Mouse (Mus musculus) adrenal gland, postnatal 14 days (tissue): ENCODE results near the gene Olfr1158. TPM values are rescaled to one million over a fixed set of nuclear protein-coding genes. Genes with fewer than 3 reads are reported as not detected.
"Not testable (repeated sequence)": the region's sequence is repeated elsewhere in the genome, so short reads cannot be mapped to it uniquely, and the experiment has no call there.

Experiments used
- DNase-seq: peaks from one replicate; pipeline ENCODE4 v3.0.0; 2021; ENCODE audit warnings: mixed read lengths
- long read RNA-seq, 2 experiments: library from polyadenylated mRNA; stranded (forward); transcript quantifications; one replicate each; pipeline ENCODE4 v2.0.0; 2021
- total RNA-seq: library from RNA; stranded (reverse); gene quantifications from 2 replicates; pipeline ENCODE4 v1.2.3, GENCODE M21; 2021

Olfr1158 gene
- total RNA-seq: not detected in 2 replicates
- long read RNA-seq, experiment 1: 0 reads
- long read RNA-seq, experiment 2: 0 reads

DNA sequence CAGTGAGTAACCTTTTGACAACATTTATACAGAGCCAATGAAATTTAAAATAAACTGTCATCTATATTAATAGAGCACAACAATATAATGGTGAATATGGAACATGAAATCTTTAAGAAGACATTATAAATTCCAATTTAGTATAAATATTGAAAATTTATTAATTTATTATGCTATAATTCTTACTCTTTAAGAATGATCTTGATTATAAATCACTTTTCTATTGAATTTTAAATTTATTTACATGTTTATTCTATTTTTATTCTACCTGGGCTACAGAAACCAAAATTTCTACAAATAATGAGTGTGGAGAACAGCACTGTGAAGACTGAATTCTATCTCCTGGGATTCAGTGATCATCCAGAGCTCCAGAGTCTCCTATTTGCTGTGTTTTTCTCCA is at the start of gene Olfr1158:
TSS of gene Olfr1158 (plus strand) at position 301 of the 400 bp plus-strand sequence.
- DNase-seq: no peak

DNA sequence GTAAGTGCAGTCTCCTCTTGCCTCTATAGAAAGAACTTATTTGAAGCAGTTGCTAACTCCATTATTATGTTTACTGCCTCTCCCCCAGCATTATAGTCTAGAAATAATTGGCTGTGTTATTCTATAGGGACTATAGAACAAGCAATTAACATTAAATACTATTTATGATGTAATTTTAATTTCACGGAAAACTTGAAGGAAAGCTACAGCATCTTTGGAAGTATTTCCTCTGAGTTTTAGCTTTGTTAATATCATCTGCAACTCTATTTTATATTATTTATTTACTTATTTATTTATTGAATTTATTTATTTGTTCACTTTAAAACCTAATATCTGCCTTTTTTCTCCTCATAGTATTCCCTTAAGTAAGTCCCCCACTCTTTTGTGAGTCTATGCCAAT is 44.9 kb upstream of the Olfr1158 start, which contains the start of gene Olfr1155:
TSS of gene Olfr1155 (minus strand) at position 101 of the 400 bp plus-strand sequence.
- no peak for DNase-seq

DNA sequence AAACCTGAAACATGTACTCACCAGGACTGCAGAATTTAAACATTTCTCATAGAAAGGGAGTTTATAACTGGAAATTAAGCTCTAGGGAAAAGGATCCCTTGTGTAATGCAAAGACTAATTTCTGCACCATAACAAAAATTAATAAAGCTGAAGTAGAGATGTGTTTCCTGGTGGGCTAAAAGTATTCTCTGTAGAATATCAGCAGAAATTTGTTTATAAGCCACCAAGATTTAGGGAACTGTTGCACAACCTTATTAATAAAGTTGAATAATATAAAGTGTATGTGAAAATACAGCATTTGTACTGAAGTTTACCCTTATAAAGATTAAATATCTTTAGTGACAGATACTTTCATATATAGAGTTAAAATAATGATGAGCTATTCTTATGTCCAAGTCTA is 36.9 kb upstream of the Olfr1158 start, which contains the start of gene Olfr1156:
TSS of gene Olfr1156 (minus strand) at position 101 of the 400 bp plus-strand sequence.
- DNase-seq: no peak

DNA sequence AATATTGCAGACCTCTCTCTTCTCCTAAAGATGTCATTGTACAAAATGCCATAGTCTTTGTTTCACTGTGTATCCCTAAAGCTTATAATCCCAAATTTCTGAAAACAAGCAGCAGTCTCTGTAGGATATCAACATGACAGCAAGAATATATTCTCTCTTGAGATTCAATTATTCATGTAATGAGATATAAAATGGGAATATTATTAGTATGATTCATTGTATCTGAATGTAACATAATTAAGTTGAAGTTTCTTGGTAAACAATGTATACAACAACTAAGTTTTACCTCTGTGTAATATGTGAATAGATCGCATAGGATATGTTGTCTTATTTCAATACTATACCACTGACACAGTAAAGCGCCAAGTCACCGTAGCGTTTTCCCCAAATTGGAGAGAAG is 21.7 kb upstream of the Olfr1158 start, which contains the start of gene Olfr1157:
TSS of gene Olfr1157 (minus strand) at position 101 of the 400 bp plus-strand sequence.
- no peak for DNase-seq

DNA sequence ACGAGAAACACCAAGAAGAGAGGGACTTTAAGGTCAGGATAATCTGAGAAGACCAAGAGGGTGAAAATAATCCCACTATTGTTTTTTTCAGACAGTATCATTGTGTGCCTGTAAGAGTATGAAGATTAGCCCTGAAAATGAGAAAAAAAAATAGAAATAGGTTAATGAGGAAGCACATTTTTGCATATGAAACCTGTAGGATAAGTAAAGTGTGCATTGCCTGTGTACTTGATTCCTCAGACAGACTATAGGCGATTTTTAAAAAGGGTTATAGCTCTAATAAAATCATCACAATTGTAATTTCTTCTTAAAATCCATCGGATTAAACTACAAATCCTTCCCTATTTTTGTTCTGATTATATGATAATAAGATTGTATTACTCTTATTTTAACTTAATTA is 15.3 kb upstream of the Olfr1158 start, which contains the start of gene Olfr74:
TSS of gene Olfr74 (minus strand) at position 101 of the 400 bp plus-strand sequence.
- no peak for DNase-seq

DNA sequence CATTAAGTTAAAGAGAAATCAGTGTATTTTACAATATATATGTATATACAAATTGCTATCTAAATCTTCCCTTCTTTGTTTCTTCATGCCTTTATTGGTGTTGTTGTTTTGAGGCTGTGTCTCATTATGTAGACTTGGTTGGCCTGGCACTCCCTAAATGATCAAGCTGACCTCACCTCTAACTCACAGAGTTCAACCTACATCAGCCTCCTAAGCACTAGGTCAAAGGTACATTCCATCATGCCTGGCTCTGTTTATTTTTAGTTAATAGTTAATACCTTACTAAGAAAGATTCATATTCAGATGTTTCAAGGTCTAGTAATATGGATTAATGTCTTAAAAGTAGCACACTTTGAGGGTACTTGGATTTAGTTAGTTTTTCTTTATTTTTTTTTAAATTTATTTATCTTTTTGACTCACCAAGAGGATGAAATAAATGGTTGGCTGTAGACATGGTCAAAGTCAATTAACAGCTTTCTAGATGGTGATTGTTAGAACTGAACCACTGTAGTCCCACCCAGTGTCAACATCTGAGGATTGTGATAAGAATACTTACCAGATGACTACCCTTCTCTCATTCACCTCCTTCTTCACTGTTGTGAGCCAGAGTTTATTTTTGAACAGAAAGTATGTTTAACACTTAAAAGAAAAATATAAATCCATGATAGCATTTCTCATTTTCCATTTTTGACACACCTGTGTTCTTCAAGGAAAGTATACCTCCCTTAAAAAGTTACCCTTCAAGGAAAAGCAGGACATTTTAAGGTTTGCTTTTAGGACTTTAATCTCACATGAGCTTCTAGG is 17.8 kb downstream of the Olfr1158 start, which contains the start of gene Olfr1160:
TSS of gene Olfr1160 (minus strand) at position 754 of the 804 bp plus-strand sequence.
- DNase-seq: no peak

DNA sequence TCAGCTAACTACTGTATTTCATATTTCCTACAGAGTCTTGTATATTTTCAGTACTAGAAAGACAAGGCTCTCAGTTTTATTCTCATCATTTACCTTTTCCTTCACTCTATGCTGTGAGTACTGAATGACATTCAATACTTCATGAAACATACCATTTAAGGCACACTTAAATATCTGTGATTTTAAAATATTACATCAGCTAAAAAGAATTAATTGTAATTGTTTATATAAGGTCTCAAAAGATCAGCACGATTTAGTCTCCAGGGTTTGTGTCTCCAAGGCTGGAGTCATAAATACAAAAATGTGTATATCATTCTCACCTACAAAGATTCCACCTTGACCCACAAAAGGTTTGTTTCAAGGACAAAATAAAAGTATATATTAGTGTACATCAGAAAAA is 32.6 kb downstream of the Olfr1158 start, which contains the start of gene Olfr1161:
TSS of gene Olfr1161 (plus strand) at position 301 of the 400 bp plus-strand sequence.
- not testable (repeated sequence) for DNase-seq

DNA sequence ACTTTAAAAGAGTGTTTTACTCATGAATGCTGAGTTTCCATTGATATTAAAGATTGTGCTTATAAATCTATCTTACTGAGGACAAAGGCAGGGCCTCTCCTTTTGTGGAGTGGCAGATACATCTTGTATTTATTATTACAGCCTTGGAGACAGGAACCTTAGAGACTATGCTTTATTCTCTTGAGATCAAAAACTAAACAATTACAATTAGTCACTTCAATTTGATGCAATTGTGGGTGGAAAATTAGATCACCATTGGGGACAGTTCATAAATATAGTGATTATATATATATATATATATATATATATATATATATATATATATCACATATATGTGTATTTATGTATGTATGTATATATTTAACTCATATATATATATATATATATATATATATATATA is 47.7 kb downstream of the Olfr1158 start, which contains the start of gene Olfr73:
TSS of gene Olfr73 (minus strand) at position 101 of the 400 bp plus-strand sequence.
- no peak for DNase-seq

Other genes starting within 250 kb of the Olfr1158 start
- gene Olfr1140, start 246.4 kb upstream of the Olfr1158 start, total RNA-seq: not detected in 2 replicates
- not detected in 2 replicates for gene Olfr1141, start 236.1 kb upstream of the Olfr1158 start, total RNA-seq
- not detected in 2 replicates for gene Olfr152, start 210.6 kb upstream of the Olfr1158 start, total RNA-seq
- not detected in 2 replicates for gene Olfr1143, start 189.5 kb upstream of the Olfr1158 start, total RNA-seq
- gene Olfr1145, start 180.3 kb upstream of the Olfr1158 start, total RNA-seq: not detected in 2 replicates
- gene Olfr1148, start 159.6 kb upstream of the Olfr1158 start, total RNA-seq: not detected in 2 replicates
- gene Olfr1150-ps1, start 146.1 kb upstream of the Olfr1158 start, total RNA-seq: not detected in 2 replicates
- gene Olfr1151, start 134.3 kb upstream of the Olfr1158 start, total RNA-seq: not detected in 2 replicates
- gene Olfr1152, start 123.6 kb upstream of the Olfr1158 start, total RNA-seq: not detected in 2 replicates
- gene Olfr1153, start 95.2 kb upstream of the Olfr1158 start, total RNA-seq: not detected in 2 replicates
- gene Olfr1154, start 84.9 kb upstream of the Olfr1158 start, total RNA-seq: not detected in 2 replicates
- not detected in 2 replicates for gene Olfr1155, start 45.0 kb upstream of the Olfr1158 start, total RNA-seq
- gene Olfr1156, start 37.0 kb upstream of the Olfr1158 start, total RNA-seq: not detected in 2 replicates
- gene Olfr1157, start 21.8 kb upstream of the Olfr1158 start, total RNA-seq: not detected in 2 replicates
- not detected in 2 replicates for gene Olfr74, start 15.4 kb upstream of the Olfr1158 start, total RNA-seq
- gene Olfr1160, start 18.2 kb downstream of the Olfr1158 start, total RNA-seq: not detected in 2 replicates
- gene Olfr1161, start 32.7 kb downstream of the Olfr1158 start, total RNA-seq: not detected in 2 replicates
- gene Olfr73, start 47.6 kb downstream of the Olfr1158 start, total RNA-seq: not detected in 2 replicates
- not detected in 2 replicates for gene Olfr1162, start 61.0 kb downstream of the Olfr1158 start, total RNA-seq
- gene Olfr1163, start 81.7 kb downstream of the Olfr1158 start, total RNA-seq: not detected in 2 replicates
- gene Olfr1164, start 103.9 kb downstream of the Olfr1158 start, total RNA-seq: not detected in 2 replicates
- not detected in 2 replicates for gene Olfr1166, start 138.2 kb downstream of the Olfr1158 start, total RNA-seq
- not detected in 2 replicates for gene Olfr1167, start 165.1 kb downstream of the Olfr1158 start, total RNA-seq
- gene Olfr1168, start 191.8 kb downstream of the Olfr1158 start, total RNA-seq: not detected in 2 replicates
- gene Olfr1170, start 238.2 kb downstream of the Olfr1158 start, total RNA-seq: not detected in 2 replicates